Mouse (Mus musculus): Measurements from ENCODE around the gene Myh2.

DNA sequence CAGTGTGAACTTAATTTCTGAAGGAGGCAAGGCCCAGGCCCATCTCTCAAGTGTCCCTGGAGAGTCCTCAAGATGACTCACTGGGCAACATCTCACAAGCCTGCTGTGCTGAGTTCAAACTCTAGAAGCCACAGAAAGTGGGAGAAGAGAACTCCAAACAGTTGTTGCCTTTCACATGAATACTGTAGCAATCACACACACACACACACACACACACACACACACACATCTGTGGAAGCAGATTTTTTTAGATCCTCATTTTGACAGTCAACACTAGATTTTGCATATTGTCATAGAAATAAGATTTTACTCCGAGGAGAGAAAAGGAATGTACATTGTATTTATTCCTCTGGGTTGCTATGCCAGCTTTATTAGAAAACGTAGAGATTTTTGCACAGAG lies 20.0 kb downstream of the Myh2 start:
- no peak for TF ChIP-seq ZC3H11A (IDR thresholded peaks at IDR 0.05; ENCODE audit: borderline replicate concordance, low read depth, low read length)
- TF ChIP-seq MAFK (IDR thresholded peaks at IDR 0.05; ENCODE audit: insufficient read depth, low read depth, low read length) = no peak
- no peak for TF ChIP-seq ZNF384 (IDR thresholded peaks at IDR 0.05; ENCODE audit: low read depth, low read length)
- TF ChIP-seq CHD2 (IDR thresholded peaks at IDR 0.05; ENCODE audit: low read depth, low read length) = no peak
- no peak for TF ChIP-seq HCFC1 (IDR thresholded peaks at IDR 0.05; ENCODE audit: borderline replicate concordance, insufficient read depth, low read length)
